Mouse (Mus musculus) CD4-positive helper T cell, adult 2 months (primary cell): Measurements from ENCODE around the gene Lca5.
A peak's percentile ranks its signal among the peaks of the same experiment; 100 is the strongest.

Source experiments
- DNase-seq: peaks from one replicate; pipeline ENCODE4 v3.0.0-alpha.2; 2012; ENCODE audit warnings: low read depth, missing footprints, low spot score

Lca5 gene

DNA sequence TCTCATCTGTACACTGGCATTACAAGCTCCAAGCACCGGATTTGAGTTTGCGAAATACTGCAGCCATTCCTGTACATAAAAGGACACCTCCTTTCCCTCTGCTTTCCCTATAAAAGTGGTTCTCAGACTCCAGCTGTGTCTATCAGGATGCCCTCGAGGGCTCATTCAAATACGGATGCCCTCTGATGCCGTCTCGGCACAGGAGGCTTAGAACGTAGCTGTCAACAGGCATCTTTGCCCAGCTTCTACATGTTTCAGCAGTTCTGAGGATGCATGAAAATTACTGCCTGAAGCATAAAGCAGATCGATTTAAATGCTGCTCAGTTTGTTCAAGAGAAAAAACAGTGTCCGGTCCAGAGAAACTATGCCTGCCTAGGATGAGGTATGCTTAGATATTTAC is 51.4 kb downstream of the Lca5 start:
- no peak for DNase-seq

DNA sequence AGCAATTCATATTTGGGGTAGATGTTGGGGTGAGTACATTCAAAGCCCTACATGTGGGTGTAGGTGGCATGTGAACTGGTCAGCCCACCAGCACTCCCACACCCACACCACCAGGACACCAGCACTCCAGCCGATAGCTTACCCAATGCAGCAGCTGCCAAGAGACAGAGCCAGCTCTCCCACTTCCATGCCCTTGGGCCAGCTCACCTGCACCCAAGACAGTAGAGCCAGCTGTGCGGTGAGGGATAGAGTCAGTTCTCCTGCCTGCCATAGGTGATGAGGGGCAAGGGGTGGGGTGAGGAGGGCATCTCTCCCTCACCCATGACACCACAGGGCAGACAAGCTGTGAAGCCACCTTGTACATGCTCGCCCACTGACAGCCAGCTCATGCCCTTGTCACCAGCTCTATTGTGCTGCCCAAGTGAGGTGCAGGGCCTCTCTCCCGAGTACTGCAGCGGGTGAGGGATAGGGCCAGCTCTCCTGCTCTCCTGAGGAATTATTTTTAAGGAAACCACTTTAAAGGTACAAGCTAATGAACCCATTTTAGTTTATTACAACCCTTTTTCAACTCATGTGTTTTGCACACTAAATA is 54.6 kb downstream of the Lca5 start:
- DNase-seq = no peak

DNA sequence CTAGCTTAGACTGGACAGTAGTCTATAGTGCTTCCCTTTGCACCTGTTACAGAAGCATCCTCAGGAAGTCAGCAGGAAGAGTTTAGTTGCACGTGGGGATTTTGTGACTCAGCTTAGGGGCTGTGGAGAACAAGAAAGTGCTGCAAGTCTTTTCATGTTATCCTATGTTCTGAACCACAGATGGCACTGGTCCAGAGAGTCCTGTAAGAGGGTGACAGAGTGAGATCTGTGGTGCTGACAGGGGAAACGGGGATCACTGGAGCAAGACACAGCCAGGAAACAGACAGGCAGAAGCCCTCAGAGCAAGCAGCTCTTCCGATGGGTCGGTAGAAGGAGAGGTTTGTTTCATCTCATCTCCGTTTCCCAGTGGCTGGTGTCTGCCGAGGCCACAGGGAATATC is 55.6 kb downstream of the Lca5 start:
- no peak for DNase-seq

DNA sequence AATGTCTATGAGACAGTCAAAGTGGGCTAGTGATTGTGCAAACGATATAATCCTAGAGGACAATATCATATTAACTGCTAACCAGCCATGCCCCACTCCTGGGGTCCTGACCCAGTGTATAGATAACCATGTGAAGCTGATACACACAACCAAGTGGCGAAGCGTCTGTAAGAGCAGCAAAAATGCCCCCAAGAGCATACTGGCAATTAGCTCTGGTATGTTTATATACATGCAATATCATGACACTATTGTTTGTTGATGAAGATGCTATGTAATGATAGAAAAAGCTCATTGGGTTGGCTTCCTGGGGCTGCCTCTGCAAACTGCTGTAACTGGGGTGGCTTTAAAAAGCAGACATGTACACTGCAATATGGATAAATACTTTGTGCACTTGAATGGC is 57.7 kb downstream of the Lca5 start:
- DNase-seq = no peak

DNA sequence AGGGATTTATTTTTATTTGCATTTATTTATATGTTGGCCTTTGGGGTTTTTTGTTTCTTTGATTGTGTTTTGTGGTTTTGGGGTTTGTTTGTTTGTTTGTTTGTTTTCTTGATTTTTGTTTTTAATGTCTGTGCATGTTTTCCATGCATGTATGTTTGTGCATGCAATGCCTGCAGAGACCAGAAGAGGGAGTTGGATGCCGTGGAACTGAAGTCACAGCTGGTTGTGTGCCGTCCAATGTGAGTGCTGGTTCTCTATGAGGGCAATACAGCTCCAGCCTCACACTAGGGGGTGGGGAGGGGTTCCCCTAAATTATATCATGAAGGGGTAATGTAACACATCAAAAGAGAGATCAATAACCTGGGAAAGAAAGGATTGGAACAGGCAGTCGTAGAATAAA is 58.2 kb downstream of the Lca5 start:
- DNase-seq = peak; percentile 37

DNA sequence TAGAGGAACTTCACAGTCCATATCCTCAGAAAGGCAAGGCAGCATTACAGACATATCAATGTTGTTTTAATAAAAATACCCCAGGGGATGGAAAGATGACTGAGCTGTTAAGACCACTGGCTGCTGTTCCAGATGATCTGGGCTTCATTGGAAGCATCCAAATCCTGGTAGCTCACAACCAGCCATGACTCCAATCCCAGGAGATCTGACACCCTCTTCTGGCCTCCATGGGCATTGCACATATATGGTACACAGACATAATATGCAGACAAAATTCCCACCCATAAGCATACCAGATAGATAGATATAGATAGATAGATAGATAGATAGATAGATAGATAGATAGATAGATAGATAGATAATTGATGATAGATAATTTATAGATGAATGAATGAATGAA is 59.6 kb downstream of the Lca5 start:
- no peak for DNase-seq

DNA sequence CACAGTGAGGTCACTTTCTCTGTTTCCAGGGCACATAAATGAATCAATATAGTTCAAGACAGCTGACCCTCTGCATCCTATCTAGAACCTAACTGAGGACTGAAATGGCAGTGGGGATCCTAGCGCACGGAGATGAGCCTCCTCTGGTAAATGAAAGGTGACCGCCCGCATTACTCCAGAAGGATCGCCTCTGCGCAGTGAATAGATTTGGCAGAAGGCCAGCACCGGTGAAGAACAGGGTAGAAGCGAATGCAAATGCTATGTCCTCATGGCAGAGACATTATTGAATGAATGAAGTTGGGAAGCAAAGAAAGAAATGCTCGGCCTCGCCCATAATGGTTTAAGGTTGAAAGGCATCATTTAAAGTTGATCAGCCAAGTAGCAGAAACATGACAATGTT is 61.3 kb downstream of the Lca5 start:
- no peak for DNase-seq

DNA sequence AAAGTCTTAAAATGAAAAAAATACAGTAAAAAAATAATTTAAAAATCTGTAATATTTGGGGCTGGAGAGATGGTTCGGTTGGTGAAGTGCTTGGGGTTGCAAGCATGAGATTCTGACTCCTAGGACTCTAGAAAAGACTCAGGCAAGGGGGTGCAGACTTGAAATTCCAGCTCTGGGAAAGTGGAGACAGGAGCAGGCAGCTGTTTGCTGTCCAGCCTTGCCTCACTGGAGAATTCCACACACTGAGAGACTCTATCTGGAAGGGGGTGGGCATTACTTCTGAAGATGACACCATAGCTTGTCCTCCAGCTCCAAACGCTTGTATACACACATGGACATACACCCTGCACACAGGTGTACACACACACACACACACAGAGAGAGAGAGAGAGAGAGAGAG is 63.8 kb downstream of the Lca5 start:
- DNase-seq = no peak

DNA sequence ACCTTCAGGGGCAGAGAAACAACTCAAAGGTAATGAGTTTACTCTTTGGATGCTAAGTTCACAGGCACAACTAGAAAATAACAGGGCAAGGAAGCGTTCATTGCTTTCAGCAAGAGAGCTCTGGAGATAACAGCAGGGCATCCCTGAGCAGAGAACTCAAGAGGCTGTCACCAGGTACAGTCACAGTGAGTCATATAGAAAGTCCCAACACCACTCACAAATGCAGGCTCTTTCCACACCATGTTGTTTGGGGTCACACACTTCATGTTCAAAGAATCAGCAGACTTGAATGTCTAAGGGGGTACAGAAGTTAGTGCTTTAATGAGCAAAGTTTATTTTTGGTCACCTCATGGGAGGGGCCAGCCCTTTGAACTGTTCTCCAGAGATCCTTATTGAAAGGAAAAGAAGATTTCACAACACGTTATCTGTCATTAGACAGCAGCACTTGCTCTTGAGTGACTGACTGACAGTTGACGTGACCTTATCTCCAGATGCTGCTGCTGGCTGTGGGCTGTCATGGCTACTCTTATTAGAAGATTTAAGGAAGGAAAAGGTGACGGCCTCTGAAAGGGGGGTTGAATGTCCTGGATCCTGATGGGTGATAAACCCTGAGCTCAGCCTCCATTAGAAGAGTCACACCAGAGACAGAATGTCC is 65.3 kb downstream of the Lca5 start:
- DNase-seq = no peak

DNA sequence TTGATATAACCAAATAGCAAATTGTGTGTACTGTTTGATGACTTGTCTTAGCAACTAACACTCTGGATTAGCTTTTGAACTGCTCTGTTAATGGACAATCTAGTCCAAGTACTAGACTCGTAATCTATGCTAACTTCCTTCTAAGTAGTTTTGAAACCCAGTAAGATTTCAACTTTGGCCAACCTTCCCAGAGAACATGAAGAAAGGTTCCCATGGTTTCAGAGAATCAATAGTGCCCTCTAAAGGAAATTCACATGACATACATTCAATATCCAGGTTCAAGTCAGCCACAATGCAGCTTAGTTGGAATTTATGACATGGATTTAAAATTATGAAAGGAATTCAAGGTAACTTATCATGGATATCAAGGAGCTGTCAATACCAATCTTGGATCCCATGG is 70.0 kb downstream of the Lca5 start:
- DNase-seq = no peak

DNA sequence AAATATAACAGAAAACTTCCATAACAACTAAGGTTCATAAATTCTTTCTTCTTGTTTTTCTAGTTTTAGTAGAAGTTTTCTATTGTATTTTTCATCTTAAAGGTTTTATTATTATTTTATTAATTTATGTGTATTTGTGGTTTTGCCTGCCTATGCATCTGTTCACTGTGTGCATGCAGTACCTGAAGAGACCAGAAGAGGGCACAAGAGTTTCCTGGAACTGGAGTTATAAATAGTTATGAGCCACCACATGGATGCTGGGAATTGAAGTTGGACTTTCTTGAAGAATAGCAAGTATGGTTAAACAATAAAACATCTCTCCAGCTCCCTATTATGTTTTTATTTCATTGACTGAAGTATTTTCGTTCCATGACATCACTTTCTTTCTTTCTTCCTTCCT is 72.7 kb downstream of the Lca5 start:
- DNase-seq = peak; percentile 21

DNA sequence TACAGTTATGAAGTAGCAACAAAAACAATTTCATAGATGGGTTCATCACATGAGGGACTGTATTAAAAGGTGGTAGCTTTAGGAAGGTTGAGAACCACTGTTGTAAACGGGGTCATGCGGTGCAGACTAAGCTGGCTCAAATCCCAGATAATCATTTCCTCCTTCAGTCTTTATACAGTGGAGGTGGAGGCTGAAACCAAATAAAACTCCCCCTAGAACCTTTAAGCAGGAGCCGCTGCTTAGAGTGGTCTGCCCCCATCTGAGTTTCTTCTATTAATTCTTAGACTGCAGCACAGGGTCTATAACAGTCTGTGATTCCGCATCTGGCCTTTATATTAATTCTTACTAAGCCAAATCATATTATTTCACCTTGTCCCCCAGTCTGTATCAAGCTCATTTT is 85.1 kb downstream of the Lca5 start:
- no peak for DNase-seq

DNA sequence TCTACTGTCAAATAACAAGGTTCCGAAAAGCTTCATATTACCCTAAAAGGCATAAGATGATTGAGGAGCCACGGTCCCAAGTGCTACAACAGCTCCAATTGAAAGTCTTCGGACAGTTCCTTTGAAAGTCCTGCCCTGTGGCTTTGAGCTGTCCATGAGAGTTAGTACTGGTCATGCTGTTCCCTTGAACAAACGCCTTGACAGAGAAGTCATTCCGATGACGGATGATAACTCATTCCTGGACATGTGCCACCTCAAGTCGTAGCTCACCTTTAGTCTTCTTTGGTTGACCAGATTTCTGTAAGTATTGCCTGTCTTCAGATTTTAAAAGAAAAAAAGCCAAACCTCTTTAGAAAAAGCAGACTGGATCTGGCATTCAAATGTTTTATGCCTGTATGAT is 87.6 kb downstream of the Lca5 start:
- no peak for DNase-seq

DNA sequence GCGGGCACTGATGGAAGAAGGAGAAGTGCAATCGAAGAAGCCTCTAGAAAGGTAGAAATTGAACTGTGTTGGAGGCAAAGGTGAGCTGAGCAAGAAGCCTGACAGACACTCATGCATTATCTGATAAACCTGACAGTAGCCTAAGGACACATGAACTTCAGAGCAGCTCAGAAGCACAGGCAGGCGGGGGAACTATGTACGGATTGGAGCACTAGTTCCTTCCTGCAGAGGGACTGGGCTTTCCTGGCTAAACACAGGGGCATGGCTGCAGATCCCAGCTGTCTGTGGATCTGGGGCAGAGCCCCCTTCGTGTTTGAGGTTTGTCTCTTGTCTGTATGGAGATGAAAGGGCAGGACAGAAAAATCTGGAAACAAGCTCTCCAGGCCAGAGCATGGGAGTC is 89.8 kb downstream of the Lca5 start:
- no peak for DNase-seq

DNA sequence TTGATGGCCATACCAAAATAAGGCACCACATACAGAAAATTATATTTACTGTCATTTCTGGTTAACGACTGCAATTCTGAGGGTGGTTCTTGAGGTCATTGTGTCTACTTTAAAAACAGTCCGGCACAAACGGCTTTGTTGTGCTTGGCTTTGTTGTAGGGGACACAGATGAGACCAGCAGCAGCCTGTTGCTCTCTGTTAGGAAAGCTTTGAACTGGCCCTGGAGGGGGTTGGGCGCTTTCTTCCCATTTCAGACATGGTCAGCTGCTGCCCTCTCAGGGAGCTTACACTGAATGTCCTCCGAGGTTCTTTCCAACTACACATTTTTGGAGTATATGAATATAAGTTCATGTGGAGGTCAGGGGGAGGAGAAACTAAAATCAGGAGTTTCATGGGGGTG is 90.3 kb downstream of the Lca5 start:
- DNase-seq = no peak

DNA sequence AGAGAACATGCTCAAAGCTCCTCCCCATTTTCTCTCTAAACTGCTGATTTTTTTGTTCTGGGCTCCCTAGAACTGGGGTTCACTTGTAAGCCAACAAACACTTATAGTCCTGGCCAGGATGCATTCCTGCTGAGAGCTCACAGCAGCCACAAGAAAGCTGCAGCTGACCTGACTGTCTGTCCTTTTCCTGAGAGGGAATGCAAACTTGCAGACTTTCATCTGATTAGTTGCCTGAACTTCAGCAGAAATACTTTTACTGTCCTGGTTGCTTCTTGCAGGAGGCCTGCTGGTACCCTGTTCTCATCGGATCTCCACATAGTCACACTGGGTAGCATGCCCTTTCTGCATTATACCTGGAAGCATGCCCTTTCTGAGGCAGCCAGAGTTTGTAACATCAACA is 91.0 kb downstream of the Lca5 start:
- no peak for DNase-seq

DNA sequence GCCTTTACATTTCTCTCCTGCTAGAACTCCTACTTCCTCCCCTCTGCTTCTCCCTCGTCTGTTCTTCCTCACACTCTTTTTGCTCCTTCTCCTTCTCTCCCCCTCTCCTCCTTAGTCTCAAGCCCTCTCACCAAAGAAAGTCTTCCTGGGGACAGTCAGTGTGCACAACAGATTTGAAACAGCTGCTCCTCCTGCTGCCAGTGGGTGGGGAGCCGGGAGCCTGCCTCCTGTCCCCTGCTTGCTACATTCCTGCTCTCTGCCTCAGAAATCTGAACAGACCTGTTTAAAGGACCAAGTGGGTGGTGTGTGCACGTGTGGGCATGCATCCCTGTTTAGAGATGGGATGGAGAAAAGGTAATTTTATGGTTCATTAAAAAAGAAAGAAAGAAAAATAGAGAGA is 91.4 kb downstream of the Lca5 start:
- no peak for DNase-seq

DNA sequence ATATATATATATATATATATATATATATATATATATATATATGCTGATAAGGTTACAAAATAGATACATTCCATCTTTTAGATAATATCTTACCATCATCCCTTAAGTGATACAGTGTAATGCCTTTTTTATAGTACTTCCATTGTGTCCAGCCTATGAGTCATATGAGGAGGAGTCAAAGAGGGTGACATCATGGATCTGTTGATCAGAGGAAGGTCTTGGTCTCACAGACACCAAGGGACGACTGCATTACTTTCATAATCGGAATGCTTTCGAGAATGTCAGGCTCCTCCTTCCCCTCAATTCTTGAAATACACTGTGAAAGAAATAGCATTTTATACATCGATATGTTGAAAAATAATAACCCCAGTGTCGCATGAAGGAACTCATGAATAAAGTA is 93.4 kb downstream of the Lca5 start:
- DNase-seq = no peak

DNA sequence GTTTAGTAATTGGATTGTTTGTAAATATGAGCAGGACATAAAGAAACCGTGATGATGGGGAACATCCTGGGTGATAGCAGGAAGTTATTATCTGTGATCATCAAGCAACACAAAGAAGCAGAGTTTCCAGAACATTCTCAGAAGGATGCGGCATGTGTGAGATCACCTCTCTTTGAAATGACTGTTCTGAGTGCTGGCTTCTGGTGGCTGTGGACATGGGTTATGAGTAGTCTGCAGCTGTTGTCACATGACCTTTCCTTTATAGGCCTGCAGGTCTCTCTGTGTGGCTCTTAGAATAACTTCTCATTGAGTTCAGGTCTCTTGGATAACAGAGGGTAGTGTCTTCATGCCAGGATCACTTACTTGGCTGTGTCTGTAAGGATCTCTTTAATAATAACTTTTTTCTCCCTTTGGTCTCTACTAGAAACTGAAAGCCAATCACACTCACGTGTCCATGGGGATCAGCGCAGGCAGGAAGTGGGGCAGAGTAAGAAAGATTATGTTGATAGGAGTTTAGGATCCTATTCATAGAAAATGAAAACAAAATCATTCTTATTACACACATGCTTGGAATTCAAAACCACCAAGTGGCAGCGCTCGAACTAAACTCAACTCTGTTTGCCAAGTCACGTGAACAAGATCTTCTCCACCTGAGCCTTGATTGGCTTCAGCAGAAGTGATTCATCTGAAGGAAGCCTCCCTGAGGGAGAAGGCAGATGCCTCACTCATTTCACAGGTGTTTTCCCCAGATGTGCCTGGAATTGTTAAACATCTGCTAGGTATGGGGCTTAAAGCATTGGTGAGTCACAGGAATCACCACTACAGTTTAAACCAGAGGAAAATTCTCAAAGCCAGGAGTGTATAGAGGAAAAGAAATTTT is 98.2 kb downstream of the Lca5 start:
- no peak for DNase-seq
